Mouse (Mus musculus): ENCODE measurements around the gene Prph. TPM values are rescaled to one million over a fixed set of nuclear protein-coding genes. Genes with fewer than 3 reads are reported as not detected.
A peak's percentile ranks its signal among the peaks of the same experiment; 100 is the strongest.

Prph gene
- polyA plus RNA-seq, 1 experiment, result 11.5 TPM

GRCm38 (mm10) chr15:99083258-99083657, 28.3 kb downstream of the Prph start:
- Histone ChIP-seq H3K4me3 (ENCODE audit: low read depth, low read length) (no peak overlapping the region), H3K27me3 (ENCODE audit: control insufficient read depth, insufficient read depth, low read length, poor library complexity, severe bottlenecking) (no peaks in the 10 kb centered on the region), H3K9me3 (replicated peaks; ENCODE audit: control insufficient read depth, insufficient read depth, low read length, poor library complexity, severe bottlenecking) (no peaks in the 10 kb centered on the region), H3K27ac (ENCODE audit: insufficient read depth, low read length) (no peak overlapping the region), H3K36me3 (ENCODE audit: control insufficient read depth, insufficient read depth, low read length, poor library complexity, severe bottlenecking) (peaks cover 15% of the 10 kb centered on the region), H3K4me1 (ENCODE audit: control insufficient read depth, insufficient read depth, low read length) (peaks cover 2% of the 10 kb centered on the region), H3K9ac (ENCODE audit: low read depth, poor library complexity, severe bottlenecking) (no peak overlapping the region)
- TF ChIP-seq CTCF (IDR thresholded peaks at IDR 0.05; ENCODE audit: low read depth, low read length) (peak; percentile 72), POLR2A (IDR thresholded peaks at IDR 0.05; ENCODE audit: insufficient read depth, low read length) (no peak)

DNA sequence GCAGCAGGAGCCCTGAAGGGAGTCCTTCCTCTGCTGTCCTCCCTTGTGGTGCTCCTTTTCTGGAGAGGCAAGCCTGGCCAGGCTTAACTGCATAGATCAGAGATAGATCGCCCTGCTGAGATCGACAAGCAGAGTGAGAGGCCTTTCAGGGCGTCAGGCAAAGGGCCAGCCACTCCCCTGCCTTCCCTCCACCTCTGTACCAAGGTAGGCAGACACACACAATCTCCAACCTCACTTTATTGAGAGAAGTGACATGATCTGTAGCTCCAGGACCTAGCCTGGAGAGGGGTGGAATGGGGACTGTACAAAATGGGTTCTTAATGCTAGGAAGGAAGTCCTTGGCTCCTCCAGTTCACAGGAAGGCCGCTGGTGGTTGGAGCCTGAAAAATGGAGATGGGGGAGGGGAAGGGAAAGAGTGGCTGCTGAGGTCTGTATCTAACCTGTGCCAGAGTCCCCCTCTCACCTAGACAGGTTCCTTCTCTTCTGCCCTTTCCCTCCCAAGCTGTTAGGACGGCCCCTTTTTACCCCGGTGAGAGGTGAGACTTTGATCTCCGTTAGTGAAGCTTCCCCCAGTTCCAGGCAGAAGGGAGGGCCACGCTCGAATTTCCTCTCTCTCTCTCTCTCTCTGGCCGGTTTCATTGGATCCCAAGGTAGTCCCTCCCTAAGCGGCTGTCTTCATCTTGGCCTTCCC, 29.0 kb downstream of the Prph start:
- TF ChIP-seq POLR2A (IDR thresholded peaks at IDR 0.05; ENCODE audit: insufficient read depth, low read length), result no peak
- TF ChIP-seq CTCF (IDR thresholded peaks at IDR 0.05; ENCODE audit: low read depth, low read length), result no peak
- Histone ChIP-seq H3K4me3 (ENCODE audit: low read depth, low read length) (no peak overlapping the region), H3K27ac (ENCODE audit: insufficient read depth, low read length) (no peak overlapping the region), H3K9me3 (replicated peaks; ENCODE audit: control insufficient read depth, insufficient read depth, low read length, poor library complexity, severe bottlenecking) (no peaks in the 10 kb centered on the region), H3K4me1 (ENCODE audit: control insufficient read depth, insufficient read depth, low read length) (peaks cover 2% of the 10 kb centered on the region), H3K27me3 (ENCODE audit: control insufficient read depth, insufficient read depth, low read length, poor library complexity, severe bottlenecking) (no peaks in the 10 kb centered on the region), H3K9ac (ENCODE audit: low read depth, poor library complexity, severe bottlenecking) (peak overlapping the region; percentile 14; the same call in 1 of the 2 replicates), H3K36me3 (ENCODE audit: control insufficient read depth, insufficient read depth, low read length, poor library complexity, severe bottlenecking) (peaks cover 15% of the 10 kb centered on the region)

- H3K27me3 ChIP-seq (ENCODE audit: control insufficient read depth, insufficient read depth, low read length, poor library complexity, severe bottlenecking), result no peaks in the 10 kb centered on the region
- H3K4me1 ChIP-seq (ENCODE audit: control insufficient read depth, insufficient read depth, low read length), result peaks cover 2% of the 10 kb centered on the region
- TF ChIP-seq POLR2A (IDR thresholded peaks at IDR 0.05; ENCODE audit: insufficient read depth, low read length) (no peak), CTCF (IDR thresholded peaks at IDR 0.05; ENCODE audit: low read depth, low read length) (no peak), EP300 (IDR thresholded peaks at IDR 0.05; ENCODE audit: insufficient read depth, low read depth, low read length) (no peak)
- H3K9ac ChIP-seq (ENCODE audit: low read depth, poor library complexity, severe bottlenecking), result peak overlapping the region; percentile 14; the same call in 1 of the 2 replicates
- H3K36me3 ChIP-seq (ENCODE audit: control insufficient read depth, insufficient read depth, low read length, poor library complexity, severe bottlenecking), result peaks cover 15% of the 10 kb centered on the region
- H3K9me3 ChIP-seq (replicated peaks; ENCODE audit: control insufficient read depth, insufficient read depth, low read length, poor library complexity, severe bottlenecking), result no peaks in the 10 kb centered on the region
- no peak overlapping the region for H3K27ac ChIP-seq (ENCODE audit: insufficient read depth, low read length)
- peak overlapping the region; percentile 7; the same call in 1 of the 2 replicates for H3K4me3 ChIP-seq (ENCODE audit: low read depth, low read length)
These were observed 29.6 kb downstream of the Prph start for GRCm38 (mm10) chr15:99084618-99085017.

DNA sequence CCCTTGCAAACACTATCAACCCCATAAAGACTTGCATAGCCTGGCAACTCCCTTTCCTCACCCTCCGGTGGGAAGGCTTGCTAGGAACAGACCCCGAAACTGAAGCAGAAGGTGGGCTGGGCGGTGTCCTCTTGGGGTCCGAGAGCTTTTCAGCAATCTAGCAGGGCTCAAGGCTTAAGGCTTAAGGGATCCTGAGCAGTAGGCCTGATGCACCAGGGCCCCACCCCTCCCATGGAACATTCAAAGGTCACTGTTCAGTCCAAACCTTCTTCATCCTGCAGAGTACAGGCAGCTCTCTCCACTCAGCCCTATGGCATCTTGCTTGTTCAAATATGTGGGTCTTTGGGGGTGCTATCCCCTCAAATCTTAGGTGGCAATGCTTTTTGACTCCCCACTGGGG, 31.0 kb downstream of the Prph start:
- H3K36me3 ChIP-seq (ENCODE audit: control insufficient read depth, insufficient read depth, low read length, poor library complexity, severe bottlenecking), result peaks cover 15% of the 10 kb centered on the region
- H3K4me3 ChIP-seq (ENCODE audit: low read depth, low read length), result no peak overlapping the region
- H3K27me3 ChIP-seq (ENCODE audit: control insufficient read depth, insufficient read depth, low read length, poor library complexity, severe bottlenecking), result no peaks in the 10 kb centered on the region
- peaks cover 2% of the 10 kb centered on the region for H3K4me1 ChIP-seq (ENCODE audit: control insufficient read depth, insufficient read depth, low read length)
- no peak for TF ChIP-seq POLR2A (IDR thresholded peaks at IDR 0.05; ENCODE audit: insufficient read depth, low read length)
- TF ChIP-seq CTCF (IDR thresholded peaks at IDR 0.05; ENCODE audit: low read depth, low read length), result no peak
- TF ChIP-seq EP300 (IDR thresholded peaks at IDR 0.05; ENCODE audit: insufficient read depth, low read depth, low read length), result no peak
- no peaks in the 10 kb centered on the region for H3K9me3 ChIP-seq (replicated peaks; ENCODE audit: control insufficient read depth, insufficient read depth, low read length, poor library complexity, severe bottlenecking)
- H3K9ac ChIP-seq (ENCODE audit: low read depth, poor library complexity, severe bottlenecking), result no peak overlapping the region
- H3K27ac ChIP-seq (ENCODE audit: insufficient read depth, low read length), result no peak overlapping the region

GRCm38 (mm10) chr15:99087253-99088075, 32.5 kb downstream of the Prph start, which contains the start of gene C1ql4:
C1ql4 (minus strand) TSS chr15:99087817.
- H3K4me1 ChIP-seq (ENCODE audit: control insufficient read depth, insufficient read depth, low read length), result peaks cover 2% of the 10 kb centered on the region
- no peaks in the 10 kb centered on the region for H3K9me3 ChIP-seq (replicated peaks; ENCODE audit: control insufficient read depth, insufficient read depth, low read length, poor library complexity, severe bottlenecking)
- H3K36me3 ChIP-seq (ENCODE audit: control insufficient read depth, insufficient read depth, low read length, poor library complexity, severe bottlenecking), result peaks cover 5% of the 10 kb centered on the region; the same call in 1 of the 2 replicates
- TF ChIP-seq POLR2A (IDR thresholded peaks at IDR 0.05; ENCODE audit: insufficient read depth, low read length) (no peak), CTCF (IDR thresholded peaks at IDR 0.05; ENCODE audit: low read depth, low read length) (peak; percentile 77), EP300 (IDR thresholded peaks at IDR 0.05; ENCODE audit: insufficient read depth, low read depth, low read length) (no peak)
- H3K27me3 ChIP-seq (ENCODE audit: control insufficient read depth, insufficient read depth, low read length, poor library complexity, severe bottlenecking), result no peaks in the 10 kb centered on the region
- H3K4me3 ChIP-seq (ENCODE audit: low read depth, low read length), result peak within 1 kb of the TSS; percentile 65
- peak within 1 kb of the TSS; percentile 46 for H3K9ac ChIP-seq (ENCODE audit: low read depth, poor library complexity, severe bottlenecking)
- H3K27ac ChIP-seq (ENCODE audit: insufficient read depth, low read length), result no peak within 1 kb of the TSS

- TF ChIP-seq POLR2A (IDR thresholded peaks at IDR 0.05; ENCODE audit: insufficient read depth, low read length), result no peak
- TF ChIP-seq CTCF (IDR thresholded peaks at IDR 0.05; ENCODE audit: low read depth, low read length), result peak; percentile 78
- TF ChIP-seq EP300 (IDR thresholded peaks at IDR 0.05; ENCODE audit: insufficient read depth, low read depth, low read length), result no peak
- Histone ChIP-seq H3K27ac (ENCODE audit: insufficient read depth, low read length) (no peak overlapping the region), H3K27me3 (ENCODE audit: control insufficient read depth, insufficient read depth, low read length, poor library complexity, severe bottlenecking) (no peaks in the 10 kb centered on the region), H3K4me1 (ENCODE audit: control insufficient read depth, insufficient read depth, low read length) (peaks cover 4% of the 10 kb centered on the region), H3K9ac (ENCODE audit: low read depth, poor library complexity, severe bottlenecking) (peak overlapping the region; percentile 46), H3K36me3 (ENCODE audit: control insufficient read depth, insufficient read depth, low read length, poor library complexity, severe bottlenecking) (no peaks in the 10 kb centered on the region), H3K9me3 (replicated peaks; ENCODE audit: control insufficient read depth, insufficient read depth, low read length, poor library complexity, severe bottlenecking) (no peaks in the 10 kb centered on the region), H3K4me3 (ENCODE audit: low read depth, low read length) (peak overlapping the region; percentile 65)
These were observed 33.3 kb downstream of the Prph start for GRCm38 (mm10) chr15:99088292-99088691.
